Mouse (Mus musculus): ENCODE results near the gene Scrn1. TPM values are rescaled to one million over a fixed set of nuclear protein-coding genes. Genes with fewer than 3 reads are reported as not detected.

Gene Scrn1
- polyA plus RNA-seq, 1 experiment from 2014 or later: 104 TPM

DNA sequence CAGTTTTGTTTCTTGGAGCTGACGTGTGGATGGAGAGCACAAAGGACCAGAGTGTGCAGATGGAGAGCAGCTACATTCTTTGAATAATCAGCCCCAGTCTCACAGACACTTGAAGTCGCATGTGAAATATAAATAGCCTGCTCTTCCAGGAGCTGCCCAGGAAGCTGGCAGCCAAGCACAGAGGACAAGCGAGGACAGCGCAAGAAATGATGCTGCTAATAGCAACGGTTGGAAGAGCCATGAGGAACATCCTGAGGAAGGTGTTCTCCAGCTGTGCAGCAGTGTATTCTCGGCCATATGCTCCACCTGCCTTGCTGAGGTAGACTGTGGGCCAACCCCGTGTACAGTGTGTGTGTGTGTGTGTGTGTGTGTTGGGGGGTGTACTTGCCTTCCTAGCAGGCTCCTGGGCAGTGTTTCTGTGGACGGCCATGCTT lies 35.2 kb downstream of the Scrn1 start:
- H3K36me3 ChIP-seq (ENCODE audit: control insufficient read depth, insufficient read depth, low read length): peaks cover 11% of the 10 kb centered on the region
- DNase-seq: peak; percentile 62

DNA sequence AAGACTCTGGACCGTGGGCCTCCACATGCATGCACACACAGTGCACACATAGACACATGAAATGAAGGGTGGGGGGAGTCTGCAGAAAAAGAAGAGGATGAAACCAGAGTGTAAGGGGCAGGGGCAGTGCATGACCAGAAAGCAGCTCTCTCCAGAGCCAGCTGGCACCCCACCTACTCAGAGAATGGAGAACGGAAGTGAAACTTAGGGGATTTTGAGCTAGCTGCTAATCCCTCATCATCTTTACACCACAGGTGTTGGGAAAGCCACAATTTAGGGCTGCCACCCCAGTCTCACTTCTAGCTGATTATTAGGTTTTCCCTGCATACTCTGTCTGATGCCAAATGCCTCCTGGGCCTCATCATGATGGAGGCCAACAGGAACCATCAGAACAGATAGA lies 36.1 kb downstream of the Scrn1 start:
- no peak for DNase-seq
- 90% methylated on average over 2 of the region's 2 CpGs for WGBS
- ATAC-seq (ENCODE audit: low FRiP score, low TSS enrichment): no peak
- no peak overlapping the region for H3K4me2 ChIP-seq (ENCODE audit: low read length)
- H3K4me1 ChIP-seq (ENCODE audit: control insufficient read depth, insufficient read depth, low read length): 0 out of 2 replicates have a peak, but pooled peaks cover 7% of the 10 kb centered on the region
- H3K9me3 ChIP-seq (ENCODE audit: control insufficient read depth, low read length): no peaks in the 10 kb centered on the region
- peaks cover 14% of the 10 kb centered on the region for H3K36me3 ChIP-seq (ENCODE audit: control insufficient read depth, insufficient read depth, low read length)
- H3K27ac ChIP-seq (replicated peaks; ENCODE audit: low read depth, low read length): no peak overlapping the region
- no peak overlapping the region for H3K4me3 ChIP-seq (replicated peaks; ENCODE audit: low read depth, low read length)
- H3K9ac ChIP-seq (replicated peaks; ENCODE audit: low read length): no peak overlapping the region
- no peaks in the 10 kb centered on the region for H3K27me3 ChIP-seq (ENCODE audit: control insufficient read depth, insufficient read depth, low read length)

More for the DNA sequence above, 35.2 kb downstream of the Scrn1 start:
- Histone ChIP-seq H3K4me3 (replicated peaks; ENCODE audit: low read depth, low read length) (no peak overlapping the region), H3K4me2 (ENCODE audit: low read length) (no peak overlapping the region), H3K27me3 (ENCODE audit: control insufficient read depth, insufficient read depth, low read length) (no peaks in the 10 kb centered on the region), H3K27ac (replicated peaks; ENCODE audit: low read depth, low read length) (peak overlapping the region; percentile 73), H3K9ac (replicated peaks; ENCODE audit: low read length) (no peak overlapping the region), H3K9me3 (ENCODE audit: control insufficient read depth, low read length) (no peaks in the 10 kb centered on the region), H3K4me1 (ENCODE audit: control insufficient read depth, insufficient read depth, low read length) (0 out of 2 replicates have a peak, but pooled peaks cover 10% of the 10 kb centered on the region)
- ATAC-seq (ENCODE audit: low FRiP score, low TSS enrichment): peak; percentile 37; the same call in 1 of the 2 replicates
- WGBS: 50% methylated on average over 8 of the region's 8 CpGs

DNA sequence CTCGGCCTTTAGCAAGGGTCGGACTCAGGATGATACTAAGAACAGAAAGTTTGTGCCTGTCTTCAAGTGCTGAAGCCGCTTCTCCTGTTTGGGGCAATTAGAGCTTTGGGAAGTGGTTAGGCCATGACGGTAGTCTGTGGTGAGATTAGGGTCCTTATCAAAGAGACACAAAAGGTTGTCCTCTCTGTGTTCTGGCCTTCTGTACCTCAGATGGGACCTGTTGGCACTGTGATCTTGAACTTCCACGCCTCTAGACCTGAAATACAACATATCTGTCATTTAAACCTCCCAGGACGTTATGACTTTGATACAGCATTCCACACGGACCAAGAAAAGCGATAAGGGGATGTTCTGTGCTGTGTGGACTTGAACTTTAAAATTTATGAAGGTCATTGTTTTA lies 37.6 kb downstream of the Scrn1 start:
- WGBS: 96% methylated on average over 8 of the region's 8 CpGs

DNA sequence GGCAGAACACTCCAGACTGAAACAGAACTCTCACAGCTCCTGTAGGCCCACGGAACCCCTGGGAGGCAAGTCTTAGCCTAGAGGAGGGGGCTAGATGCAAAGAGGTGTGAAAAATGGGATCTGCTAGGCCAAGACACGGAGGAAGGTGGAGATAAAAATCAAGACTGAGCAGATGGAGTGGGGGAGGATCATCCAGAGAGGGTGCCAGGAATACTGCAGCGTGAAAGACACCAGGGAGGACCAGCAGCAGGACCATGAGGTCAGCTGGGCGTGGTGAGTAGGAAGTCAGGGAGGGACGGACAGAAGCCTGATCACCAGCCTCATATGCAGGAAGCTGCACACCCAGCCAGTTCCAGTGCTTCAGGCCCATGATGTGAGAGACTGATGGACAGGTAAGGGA lies 47.5 kb downstream of the Scrn1 start:
- no peak overlapping the region for H3K27ac ChIP-seq (replicated peaks; ENCODE audit: low read depth, low read length)
- no peak for DNase-seq

More for the DNA sequence above, 37.6 kb downstream of the Scrn1 start:
- H3K9me3 ChIP-seq (ENCODE audit: control insufficient read depth, low read length): no peaks in the 10 kb centered on the region
- DNase-seq (no peak), ATAC-seq (ENCODE audit: low FRiP score, low TSS enrichment) (no peak)
- no peak overlapping the region for H3K9ac ChIP-seq (replicated peaks; ENCODE audit: low read length)
- no peaks in the 10 kb centered on the region for H3K27me3 ChIP-seq (ENCODE audit: control insufficient read depth, insufficient read depth, low read length)
- H3K4me1 ChIP-seq (ENCODE audit: control insufficient read depth, insufficient read depth, low read length): 0 out of 2 replicates have a peak, but pooled peaks cover 7% of the 10 kb centered on the region
- H3K4me3 ChIP-seq (replicated peaks; ENCODE audit: low read depth, low read length): no peak overlapping the region
- no peak overlapping the region for H3K4me2 ChIP-seq (ENCODE audit: low read length)
- peaks cover 23% of the 10 kb centered on the region for H3K36me3 ChIP-seq (ENCODE audit: control insufficient read depth, insufficient read depth, low read length)
- H3K27ac ChIP-seq (replicated peaks; ENCODE audit: low read depth, low read length): no peak overlapping the region

DNA sequence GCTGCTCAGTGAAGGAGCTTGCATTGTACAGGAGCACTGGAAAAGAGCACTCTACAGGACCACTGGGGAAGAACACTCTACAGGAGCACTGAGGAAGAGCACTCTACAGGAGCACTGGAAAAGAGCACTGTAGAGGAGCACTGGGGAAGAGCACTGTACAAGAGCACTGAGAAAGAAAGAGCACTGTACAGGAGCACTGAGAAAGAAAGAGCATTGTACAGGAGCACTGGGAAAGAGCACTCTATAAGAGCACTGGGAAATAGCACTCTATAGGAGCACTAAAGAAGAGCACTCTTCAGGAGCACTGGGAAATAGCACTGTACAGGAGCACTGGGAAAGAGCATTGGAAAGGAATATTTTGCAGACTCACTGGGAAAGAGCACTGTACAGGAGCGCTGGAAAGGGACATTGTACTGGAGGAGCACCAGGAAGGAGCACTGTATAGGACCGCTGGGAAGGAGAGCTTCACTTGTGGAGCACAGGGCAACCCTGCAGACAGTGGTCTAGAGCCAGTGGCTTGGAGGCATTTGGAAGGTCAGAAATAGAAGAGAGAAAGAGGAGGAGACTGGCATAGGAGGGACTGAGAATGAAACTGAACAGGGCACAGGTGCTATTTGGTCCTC lies 49.7 kb downstream of the Scrn1 start:
- WGBS: 93% methylated on average over 2 of the region's 2 CpGs
- H3K9me3 ChIP-seq (ENCODE audit: control insufficient read depth, low read length): no peaks in the 10 kb centered on the region
- no peak overlapping the region for H3K4me3 ChIP-seq (replicated peaks; ENCODE audit: low read depth, low read length)
- H3K4me2 ChIP-seq (ENCODE audit: low read length): no peak overlapping the region
- no peaks in the 10 kb centered on the region for H3K4me1 ChIP-seq (ENCODE audit: control insufficient read depth, insufficient read depth, low read length)
- ATAC-seq (ENCODE audit: low FRiP score, low TSS enrichment) (peak; percentile 37), DNase-seq (no peak)
- H3K27ac ChIP-seq (replicated peaks; ENCODE audit: low read depth, low read length): no peak overlapping the region
- H3K36me3 ChIP-seq (ENCODE audit: control insufficient read depth, insufficient read depth, low read length): peaks cover 68% of the 10 kb centered on the region
- H3K9ac ChIP-seq (replicated peaks; ENCODE audit: low read length): no peak overlapping the region
- no peaks in the 10 kb centered on the region for H3K27me3 ChIP-seq (ENCODE audit: control insufficient read depth, insufficient read depth, low read length)

More for the DNA sequence above, 47.5 kb downstream of the Scrn1 start:
- Histone ChIP-seq H3K27me3 (ENCODE audit: control insufficient read depth, insufficient read depth, low read length) (no peaks in the 10 kb centered on the region), H3K36me3 (ENCODE audit: control insufficient read depth, insufficient read depth, low read length) (peaks cover 65% of the 10 kb centered on the region), H3K4me3 (replicated peaks; ENCODE audit: low read depth, low read length) (no peak overlapping the region), H3K9me3 (ENCODE audit: control insufficient read depth, low read length) (no peaks in the 10 kb centered on the region), H3K4me1 (ENCODE audit: control insufficient read depth, insufficient read depth, low read length) (no peaks in the 10 kb centered on the region), H3K4me2 (ENCODE audit: low read length) (no peak overlapping the region), H3K9ac (replicated peaks; ENCODE audit: low read length) (no peak overlapping the region)
- no peak for ATAC-seq (ENCODE audit: low FRiP score, low TSS enrichment)
- 81% methylated on average over 5 of the region's 5 CpGs for WGBS

DNA sequence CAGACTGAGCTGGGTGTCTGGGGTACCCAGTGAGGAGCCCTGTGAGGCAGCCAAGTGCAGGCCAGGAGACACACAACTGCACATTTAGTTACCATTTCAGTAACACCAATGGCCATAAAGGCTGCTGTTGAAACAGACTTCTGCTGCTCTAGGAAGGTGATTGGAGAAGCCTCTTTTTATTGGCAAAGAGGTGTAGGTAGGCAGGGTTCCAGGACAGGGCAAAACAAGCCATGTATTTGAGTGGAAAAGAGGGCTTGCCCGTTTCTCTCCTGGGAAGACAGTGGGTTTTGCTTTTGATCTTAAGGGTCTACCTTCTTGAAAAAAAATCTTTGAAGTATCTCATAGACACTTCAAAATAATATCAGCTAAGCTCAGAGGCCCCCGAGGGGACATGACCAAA lies 54.0 kb downstream of the Scrn1 start:
- Histone ChIP-seq H3K27ac (replicated peaks; ENCODE audit: low read depth, low read length) (no peak overlapping the region), H3K4me3 (replicated peaks; ENCODE audit: low read depth, low read length) (no peak overlapping the region), H3K4me1 (ENCODE audit: control insufficient read depth, insufficient read depth, low read length) (peaks cover 16% of the 10 kb centered on the region), H3K9me3 (ENCODE audit: control insufficient read depth, low read length) (no peaks in the 10 kb centered on the region), H3K4me2 (ENCODE audit: low read length) (no peak overlapping the region), H3K36me3 (ENCODE audit: control insufficient read depth, insufficient read depth, low read length) (peaks cover 49% of the 10 kb centered on the region), H3K27me3 (ENCODE audit: control insufficient read depth, insufficient read depth, low read length) (no peaks in the 10 kb centered on the region), H3K9ac (replicated peaks; ENCODE audit: low read length) (no peak overlapping the region)
- WGBS: 87% methylated on average over 2 of the region's 2 CpGs
- DNase-seq: no peak
- ATAC-seq (ENCODE audit: low FRiP score, low TSS enrichment): no peak

DNA sequence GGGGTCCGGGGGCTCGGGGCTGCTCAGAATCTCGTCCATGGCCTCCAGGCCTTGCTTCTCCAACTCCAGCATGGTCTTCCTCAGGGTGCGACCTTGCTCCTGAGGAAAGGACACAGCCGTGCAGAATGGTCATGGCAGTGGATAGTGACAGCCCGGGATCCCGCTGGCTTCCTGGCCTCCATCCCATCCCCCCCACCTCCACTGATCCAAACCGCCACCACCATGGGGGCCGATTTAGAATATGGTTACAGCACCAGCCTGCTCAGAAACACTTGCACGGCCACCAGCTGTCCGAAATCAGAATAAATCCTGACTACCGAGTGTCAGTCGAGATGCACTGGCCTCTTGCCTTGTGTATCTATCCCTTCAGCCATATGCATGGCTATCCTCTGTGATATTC lies 57.0 kb downstream of the Scrn1 start:
- Histone ChIP-seq H3K4me3 (replicated peaks; ENCODE audit: low read depth, low read length) (no peak overlapping the region), H3K27ac (replicated peaks; ENCODE audit: low read depth, low read length) (peak overlapping the region; percentile 86), H3K36me3 (ENCODE audit: control insufficient read depth, insufficient read depth, low read length) (peaks cover 48% of the 10 kb centered on the region), H3K4me2 (ENCODE audit: low read length) (no peak overlapping the region), H3K27me3 (ENCODE audit: control insufficient read depth, insufficient read depth, low read length) (no peaks in the 10 kb centered on the region), H3K9ac (replicated peaks; ENCODE audit: low read length) (no peak overlapping the region), H3K9me3 (ENCODE audit: control insufficient read depth, low read length) (no peaks in the 10 kb centered on the region), H3K4me1 (ENCODE audit: control insufficient read depth, insufficient read depth, low read length) (peaks cover 16% of the 10 kb centered on the region)
- DNase-seq (no peak), ATAC-seq (ENCODE audit: low FRiP score, low TSS enrichment) (no peak)
- WGBS: 85% methylated on average over 13 of the region's 13 CpGs

DNA sequence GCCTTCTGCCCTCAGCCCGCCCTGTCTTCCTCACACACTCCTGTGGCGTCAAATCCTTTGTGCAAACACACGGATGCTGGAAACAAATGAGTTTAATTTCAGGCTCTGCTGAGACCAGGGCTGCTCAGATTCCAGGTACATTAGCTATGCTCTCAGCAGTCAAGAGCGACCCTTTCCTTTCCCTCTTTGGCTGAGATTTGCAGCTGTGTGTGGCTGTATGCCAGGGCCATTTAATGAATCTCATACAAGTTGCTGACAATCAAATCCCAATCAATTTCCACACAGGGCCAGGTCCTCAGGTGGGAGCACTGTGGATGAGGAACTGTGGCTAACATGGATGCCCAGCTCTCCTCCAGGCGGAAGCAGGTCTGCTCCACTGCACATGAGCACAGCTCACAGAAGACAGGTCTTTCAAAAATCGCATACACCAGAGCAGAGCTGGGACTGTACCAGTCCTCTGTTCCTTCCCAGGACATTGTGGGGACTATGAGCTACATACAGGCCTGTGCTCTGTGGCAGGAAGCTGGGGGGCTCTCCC lies 58.0 kb downstream of the Scrn1 start:
- Histone ChIP-seq H3K4me1 (ENCODE audit: control insufficient read depth, insufficient read depth, low read length) (peaks cover 16% of the 10 kb centered on the region), H3K4me2 (ENCODE audit: low read length) (no peak overlapping the region), H3K9ac (replicated peaks; ENCODE audit: low read length) (peak overlapping the region; percentile 32; the same call in 1 of the 2 replicates), H3K27ac (replicated peaks; ENCODE audit: low read depth, low read length) (peak overlapping the region; percentile 86), H3K9me3 (ENCODE audit: control insufficient read depth, low read length) (no peaks in the 10 kb centered on the region), H3K27me3 (ENCODE audit: control insufficient read depth, insufficient read depth, low read length) (no peaks in the 10 kb centered on the region), H3K36me3 (ENCODE audit: control insufficient read depth, insufficient read depth, low read length) (peaks cover 41% of the 10 kb centered on the region), H3K4me3 (replicated peaks; ENCODE audit: low read depth, low read length) (no peak overlapping the region)
- 37% methylated on average over 6 of the region's 6 CpGs for WGBS
- DNase-seq: peak; percentile 69
- peak; percentile 55 for ATAC-seq (ENCODE audit: low FRiP score, low TSS enrichment)

DNA sequence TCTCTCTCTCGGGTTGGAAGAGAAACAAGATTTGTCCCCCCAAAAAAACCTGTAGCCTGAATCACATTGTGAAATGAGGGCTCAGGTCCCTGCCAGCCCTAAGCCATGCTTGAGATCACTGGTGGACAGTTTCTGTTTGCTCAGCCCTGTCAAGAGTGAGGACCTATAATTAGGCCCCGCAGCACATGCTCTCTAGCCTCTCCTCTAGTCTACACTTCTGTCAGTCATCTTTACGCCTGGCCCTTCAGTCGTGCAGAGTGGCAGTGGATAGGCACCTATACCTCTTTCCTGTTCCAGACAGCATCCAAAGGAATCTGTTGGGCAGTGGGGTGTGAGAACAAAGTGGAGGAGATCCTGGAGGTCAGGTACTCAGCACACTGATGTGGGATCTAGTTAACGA lies 58.5 kb downstream of the Scrn1 start:
- no peak overlapping the region for H3K4me2 ChIP-seq (ENCODE audit: low read length)
- H3K36me3 ChIP-seq (ENCODE audit: control insufficient read depth, insufficient read depth, low read length): peaks cover 38% of the 10 kb centered on the region
- ATAC-seq (ENCODE audit: low FRiP score, low TSS enrichment) (peak; percentile 19; the same call in 1 of the 2 replicates), DNase-seq (no peak)
- H3K27ac ChIP-seq (replicated peaks; ENCODE audit: low read depth, low read length): peak overlapping the region; percentile 86
- 55% methylated on average over 5 of the region's 5 CpGs for WGBS
- H3K9me3 ChIP-seq (ENCODE audit: control insufficient read depth, low read length): no peaks in the 10 kb centered on the region
- H3K9ac ChIP-seq (replicated peaks; ENCODE audit: low read length): no peak overlapping the region
- no peak overlapping the region for H3K4me3 ChIP-seq (replicated peaks; ENCODE audit: low read depth, low read length)
- no peaks in the 10 kb centered on the region for H3K27me3 ChIP-seq (ENCODE audit: control insufficient read depth, insufficient read depth, low read length)
- H3K4me1 ChIP-seq (ENCODE audit: control insufficient read depth, insufficient read depth, low read length): peaks cover 16% of the 10 kb centered on the region

All from midbrain, embryonic 14.5 days (tissue).